Mouse (Mus musculus) heart, postnatal 0 days (tissue): ENCODE results near the gene Acss3. TPM values are rescaled to one million over a fixed set of nuclear protein-coding genes. Genes with fewer than 3 reads are reported as not detected.

Experiments
- ATAC-seq: fragments of 200-750 bp; cut with Nextera tagmentation; 2 replicates; pipeline ENCODE4 v1.8.0; 2017; ENCODE audit warnings: low read depth, moderate number of reproducible peaks, moderate library complexity; ENCODE audit not compliant: insufficient read depth
- DNase-seq: peaks from one replicate; pipeline ENCODE4 v3.0.0-alpha.2; 2016; ENCODE audit warnings: low spot score
- H3K27ac ChIP-seq: fragments of 300-500 bp; sonication (generic); 2 replicates; pipeline ENCODE4 v1.5.1; 2014; ENCODE audit warnings: low read depth, mild to moderate bottlenecking
- H3K27me3 ChIP-seq: fragments of 300-500 bp; sonication (generic); 2 replicates; pipeline ENCODE4 v1.6.1; 2014; ENCODE audit warnings: low read length, mixed read lengths; ENCODE audit not compliant: control insufficient read depth, insufficient read depth
- H3K36me3 ChIP-seq: fragments of 300-500 bp; sonication (generic); replicated peaks from 2 replicates; pipeline ENCODE4 v1.6.1; 2014; ENCODE audit warnings: low read length, mixed read lengths; ENCODE audit not compliant: control insufficient read depth, insufficient read depth
- H3K4me1 ChIP-seq: fragments of 300-500 bp; sonication (generic); 2 replicates; pipeline ENCODE4 v1.6.1; 2014; ENCODE audit warnings: antibody characterized with exemption; ENCODE audit not compliant: control insufficient read depth, insufficient read depth
- H3K4me2 ChIP-seq: fragments of 300-500 bp; sonication (generic); 2 replicates; pipeline ENCODE4 v1.6.1; 2014; ENCODE audit warnings: low read depth, mild to moderate bottlenecking, low read length, moderate library complexity
- H3K4me3 ChIP-seq: fragments of 300-500 bp; sonication (generic); 2 replicates; pipeline ENCODE4 v1.5.1; 2014; ENCODE audit warnings: low read depth, low read length
- H3K9ac ChIP-seq: fragments of 300-500 bp; sonication (generic); replicated peaks from 2 replicates; pipeline ENCODE4 v1.6.1; 2014; ENCODE audit warnings: low read depth, low read length, mixed read lengths
- H3K9me3 ChIP-seq: fragments of 300-500 bp; sonication (generic); replicated peaks from 2 replicates; pipeline ENCODE4 v1.6.1; 2016; ENCODE audit warnings: low read length; ENCODE audit not compliant: control insufficient read depth
- CTCF ChIP-seq: IDR thresholded peaks from 2 replicates; pipeline ENCODE4 v1.5.1; 2016; ENCODE audit warnings: antibody characterized with exemption, control low read depth, low read depth
- EP300 ChIP-seq: IDR thresholded peaks from 2 replicates; pipeline ENCODE4 v1.6.1; 2016; ENCODE audit warnings: antibody characterized with exemption, low read depth
- WGBS: fragments of 180-500 bp; shearing (Covaris S2); extraction: QIAGEN DNeasy Blood & Tissue Kit; methylation state at CpG from one replicate; pipeline ENCODE4 v1.1.7; 2014; 5-methylcytosine and 5-hydroxymethylcytosine counted together
- polyA plus RNA-seq: library from polyadenylated mRNA; unstranded; fragments of >200 nt; fragmentation: Nextera tagmentation; extraction: Ambion mirVana; gene quantifications from 2 replicates; pipeline ENCODE4 v1.2.1, GENCODE M21; 2015
- total RNA-seq: library from RNA; depleted of rRNA; stranded (reverse); fragments of >200 nt; gene quantifications from 2 replicates; pipeline ENCODE4 v1.2.3, GENCODE M21; 2014; ENCODE audit warnings: low replicate concordance

Acss3 gene
- total and polyA plus RNA-seq, 2 experiments from 2014 or later = 4.9 to 5.7 TPM

DNA sequence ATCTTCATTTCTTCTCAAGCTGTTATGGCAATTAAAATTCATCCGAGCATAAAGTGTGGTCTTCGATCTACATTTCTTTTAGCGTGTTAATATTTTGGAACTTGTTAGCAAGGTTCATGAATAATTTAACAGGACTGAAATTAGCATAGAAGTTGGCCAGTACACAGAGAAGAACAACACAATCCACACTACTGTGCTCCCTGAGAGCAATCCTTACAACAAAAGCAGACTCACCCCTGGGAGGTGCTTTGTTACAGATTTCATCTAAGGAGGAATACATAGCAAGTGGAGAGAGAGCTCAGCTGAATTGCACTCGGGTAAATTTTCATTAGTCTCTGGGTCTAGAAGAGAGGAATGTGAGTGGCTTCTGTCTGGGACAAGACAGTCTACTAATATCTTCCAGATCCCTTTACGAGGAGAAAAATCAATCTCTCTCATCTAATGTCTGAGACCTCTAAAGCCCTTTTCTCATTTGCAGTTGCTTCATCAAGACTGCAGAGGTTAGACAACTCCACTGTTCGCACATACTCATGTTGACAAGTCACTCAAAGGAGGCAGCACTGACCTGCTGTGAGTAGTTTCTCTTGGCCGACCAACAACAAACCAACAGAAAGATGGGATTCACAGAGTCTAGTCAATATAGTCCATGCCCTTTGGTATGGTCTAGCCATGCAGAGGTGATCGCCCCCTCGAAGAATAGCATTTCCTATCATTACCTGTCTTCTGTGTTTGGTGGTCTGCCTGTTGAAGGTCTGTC is 194.7 kb downstream of the Acss3 start:
- H3K4me3 ChIP-seq = no peak overlapping the region
- no peaks in the 10 kb centered on the region for H3K36me3 ChIP-seq
- no peaks in the 10 kb centered on the region for H3K4me1 ChIP-seq
- H3K9ac ChIP-seq = no peak overlapping the region
- no peaks in the 10 kb centered on the region for H3K27me3 ChIP-seq
- no peak for DNase-seq
- no peak overlapping the region for H3K27ac ChIP-seq
- ATAC-seq = no peak
- H3K4me2 ChIP-seq = no peak overlapping the region
- WGBS = 66% methylated on average over 9 of the region's 9 CpGs
- H3K9me3 ChIP-seq = no peaks in the 10 kb centered on the region
- TF ChIP-seq CTCF (no peak), EP300 (no peak)

DNA sequence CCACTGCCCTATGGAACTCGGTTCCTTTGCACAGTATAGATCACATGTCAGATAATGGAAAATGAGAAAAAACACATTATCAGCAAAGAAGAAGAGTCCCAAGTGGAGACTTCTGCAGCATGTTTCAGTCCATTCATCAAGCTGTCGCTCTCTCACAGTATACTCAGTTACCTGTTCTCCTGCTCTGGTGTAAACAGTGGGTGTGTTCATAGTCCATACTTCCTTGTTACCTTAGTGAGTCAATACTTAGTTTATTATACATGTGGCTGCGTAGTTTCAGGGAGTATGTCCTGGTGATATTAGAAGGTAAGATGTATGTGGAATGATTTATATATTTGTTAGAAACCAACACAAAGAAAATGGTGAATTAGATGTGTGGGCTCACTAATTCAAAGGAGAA is 198.7 kb downstream of the Acss3 start:
- no peak overlapping the region for H3K27ac ChIP-seq
- no peaks in the 10 kb centered on the region for H3K4me1 ChIP-seq
- no peak for ATAC-seq
- 70% methylated on average over 3 of the region's 3 CpGs for WGBS
- H3K4me3 ChIP-seq = no peak overlapping the region
- no peaks in the 10 kb centered on the region for H3K27me3 ChIP-seq
- TF ChIP-seq EP300 = no peak
- no peak for TF ChIP-seq CTCF
- no peak overlapping the region for H3K4me2 ChIP-seq
- no peak overlapping the region for H3K9ac ChIP-seq
- no peaks in the 10 kb centered on the region for H3K9me3 ChIP-seq
- H3K36me3 ChIP-seq = no peaks in the 10 kb centered on the region
- DNase-seq = no peak

DNA sequence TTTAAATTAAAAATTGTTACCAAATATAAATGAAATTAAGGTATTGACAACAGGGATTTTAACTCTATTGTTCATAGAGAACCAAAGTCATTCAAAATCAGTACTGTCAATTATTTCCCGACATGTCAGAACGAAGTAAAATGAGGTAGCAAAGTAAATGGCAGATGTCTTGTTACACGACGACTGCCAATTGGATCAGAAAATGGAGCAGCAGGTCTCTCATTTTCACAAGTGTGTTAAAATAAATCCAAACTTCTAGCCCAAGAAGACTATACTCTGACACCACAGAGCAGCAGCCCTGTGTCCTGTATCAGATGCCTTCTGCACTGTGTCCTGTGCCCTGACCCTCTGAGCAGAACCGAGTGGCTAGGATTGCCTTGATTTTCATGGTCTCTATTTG is 199.1 kb downstream of the Acss3 start:
- no peaks in the 10 kb centered on the region for H3K4me1 ChIP-seq
- no peak overlapping the region for H3K4me2 ChIP-seq
- H3K27me3 ChIP-seq = no peaks in the 10 kb centered on the region
- H3K4me3 ChIP-seq = no peak overlapping the region
- DNase-seq = no peak
- H3K9me3 ChIP-seq = no peaks in the 10 kb centered on the region
- H3K36me3 ChIP-seq = no peaks in the 10 kb centered on the region
- ATAC-seq = no peak
- H3K27ac ChIP-seq = no peak overlapping the region
- 85% methylated on average over 5 of the region's 5 CpGs for WGBS
- H3K9ac ChIP-seq = no peak overlapping the region
- TF ChIP-seq EP300 (no peak), CTCF (no peak)

DNA sequence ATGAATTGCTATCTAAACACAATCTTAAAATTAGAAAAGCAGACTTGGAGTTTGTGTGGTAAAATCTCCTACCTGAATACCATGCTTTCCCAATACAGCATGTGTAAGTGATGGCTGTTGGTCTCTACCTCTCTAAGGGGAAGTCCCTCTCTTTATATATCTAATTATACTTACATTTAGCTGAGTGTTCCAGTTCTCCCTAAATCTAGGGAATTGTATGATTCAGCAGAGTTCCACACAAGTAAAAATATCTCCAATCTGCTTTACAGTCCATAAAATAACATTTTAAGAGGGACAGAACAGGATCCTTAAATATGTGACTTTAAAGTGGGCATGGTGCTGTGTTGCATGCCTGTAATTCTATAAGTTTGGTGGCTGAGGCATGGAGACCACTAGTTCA is 208.6 kb downstream of the Acss3 start:
- DNase-seq (no peak), ATAC-seq (no peak)
- H3K9ac ChIP-seq = no peak overlapping the region
- no peak overlapping the region for H3K27ac ChIP-seq
- TF ChIP-seq EP300 (no peak), CTCF (no peak)
- H3K36me3 ChIP-seq = no peaks in the 10 kb centered on the region
- no peaks in the 10 kb centered on the region for H3K27me3 ChIP-seq
- H3K4me3 ChIP-seq = no peak overlapping the region
- 0 out of 2 replicates have a peak, but pooled peaks cover 6% of the 10 kb centered on the region for H3K9me3 ChIP-seq
- H3K4me1 ChIP-seq = no peaks in the 10 kb centered on the region
- H3K4me2 ChIP-seq = no peak overlapping the region

DNA sequence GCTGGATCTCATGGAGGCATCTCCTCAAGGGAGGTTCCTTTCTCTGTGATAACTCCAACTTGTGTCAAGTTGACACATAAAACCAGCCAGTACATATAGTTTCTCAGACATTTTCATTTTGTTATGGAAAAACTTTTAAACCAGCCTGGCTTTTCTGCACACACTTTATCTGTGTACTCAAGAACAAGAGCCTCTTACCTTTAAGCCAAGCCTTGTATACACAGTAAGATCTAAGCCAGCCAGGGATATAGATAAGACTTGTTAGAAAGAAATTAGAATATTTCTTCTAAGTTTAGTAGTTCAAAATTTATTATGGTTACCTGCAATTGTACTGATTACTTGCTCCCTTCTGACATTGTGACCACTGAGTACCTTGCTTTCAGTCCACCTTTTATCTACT is 209.2 kb downstream of the Acss3 start:
- Histone ChIP-seq H3K36me3 (no peaks in the 10 kb centered on the region), H3K27me3 (no peaks in the 10 kb centered on the region), H3K9ac (no peak overlapping the region), H3K9me3 (0 out of 2 replicates have a peak, but pooled peaks cover 6% of the 10 kb centered on the region), H3K27ac (no peak overlapping the region), H3K4me2 (no peak overlapping the region), H3K4me1 (no peaks in the 10 kb centered on the region), H3K4me3 (no peak overlapping the region)
- TF ChIP-seq CTCF (no peak), EP300 (no peak)
- DNase-seq (no peak), ATAC-seq (no peak)

DNA sequence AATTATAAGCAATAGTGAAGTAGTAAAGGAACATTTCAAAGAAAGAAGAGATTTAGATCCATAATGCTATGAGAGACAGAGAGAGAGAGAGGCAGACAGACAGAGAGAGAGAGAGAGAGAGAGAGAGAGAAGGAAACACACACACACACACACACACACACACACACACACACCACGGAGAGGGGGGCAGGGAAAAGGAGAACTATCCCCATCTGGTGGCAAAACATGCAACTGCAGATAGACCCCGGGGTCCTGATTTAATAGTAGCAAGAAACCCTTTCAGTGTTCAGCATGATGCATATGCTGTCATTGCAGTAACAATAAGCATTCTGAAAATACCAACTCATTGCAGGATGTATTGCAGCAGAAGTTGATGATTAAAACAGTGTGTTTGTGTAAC is 210.4 kb downstream of the Acss3 start:
- no peak overlapping the region for H3K9ac ChIP-seq
- no peak overlapping the region for H3K4me2 ChIP-seq
- WGBS = 25% methylated on average over 2 of the region's 2 CpGs
- H3K27me3 ChIP-seq = no peaks in the 10 kb centered on the region
- no peaks in the 10 kb centered on the region for H3K4me1 ChIP-seq
- H3K9me3 ChIP-seq = 0 out of 2 replicates have a peak, but pooled peaks cover 6% of the 10 kb centered on the region
- ATAC-seq = no peak
- no peak overlapping the region for H3K4me3 ChIP-seq
- TF ChIP-seq EP300 (no peak), CTCF (peak; percentile 54)
- no peak overlapping the region for H3K27ac ChIP-seq
- H3K36me3 ChIP-seq = no peaks in the 10 kb centered on the region
- no peak for DNase-seq
